Mouse (Mus musculus): ENCODE results near the gene Eif4e2. TPM values are rescaled to one million over a fixed set of nuclear protein-coding genes. Genes with fewer than 3 reads are reported as not detected.

Gene Eif4e2
- polyA plus RNA-seq, 1 experiment, result 26.6 TPM

DNA sequence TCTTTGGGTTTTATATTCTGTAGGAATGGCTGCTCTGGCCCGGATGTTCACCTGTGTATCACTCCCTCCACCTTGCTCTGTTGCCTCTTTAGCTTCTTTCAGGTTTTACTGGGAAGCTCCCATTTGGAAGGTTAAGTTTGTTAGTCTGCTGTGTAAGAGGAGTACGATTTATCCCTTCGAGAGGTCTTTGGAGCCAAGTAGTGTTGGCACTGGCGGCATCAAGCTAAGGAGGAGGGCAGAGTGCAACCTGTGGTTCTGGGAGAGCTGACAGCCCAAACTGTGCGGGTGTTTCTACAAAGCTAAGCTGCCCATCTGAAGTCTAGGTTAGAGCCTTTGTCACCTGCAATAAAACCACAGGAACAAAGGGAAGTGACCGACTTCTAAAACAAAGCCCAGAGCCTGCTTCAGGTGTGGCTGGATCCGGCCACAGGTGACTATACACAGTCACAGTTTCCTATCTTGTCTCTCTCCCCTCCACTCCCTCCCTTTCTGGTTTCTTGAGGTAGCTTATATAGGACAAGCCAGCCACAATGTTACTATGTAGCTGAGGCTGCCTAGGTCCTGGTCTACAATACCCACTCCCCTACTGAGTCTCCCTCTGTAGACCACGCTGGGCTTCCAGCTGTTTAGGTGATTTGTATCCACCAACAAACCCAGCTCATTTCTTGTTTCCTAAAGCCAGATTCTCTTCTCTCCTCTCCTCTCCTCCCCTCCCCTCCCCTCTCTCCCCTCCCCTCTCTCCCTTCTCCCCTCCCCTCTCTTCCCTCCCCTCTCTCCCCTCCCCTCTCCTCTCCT is 52.8 kb downstream of the Eif4e2 start:
- WGBS, result 44% methylated on average over 8 of the region's 8 CpGs
- no peak for DNase-seq
- Histone ChIP-seq H3K4me3 (replicated peaks; ENCODE audit: extremely low read depth, low read depth, low read length) (no peak overlapping the region), H3K4me1 (ENCODE audit: control insufficient read depth, insufficient read depth, low read length) (peaks cover 15% of the 10 kb centered on the region)
- no peak for TF ChIP-seq POLR2A (IDR thresholded peaks at IDR 0.05; ENCODE audit: borderline replicate concordance, extremely low read depth, low read depth, low read length)
- no peak for TF ChIP-seq CTCF (IDR thresholded peaks at IDR 0.05; ENCODE audit: insufficient read depth, low read length)

DNA sequence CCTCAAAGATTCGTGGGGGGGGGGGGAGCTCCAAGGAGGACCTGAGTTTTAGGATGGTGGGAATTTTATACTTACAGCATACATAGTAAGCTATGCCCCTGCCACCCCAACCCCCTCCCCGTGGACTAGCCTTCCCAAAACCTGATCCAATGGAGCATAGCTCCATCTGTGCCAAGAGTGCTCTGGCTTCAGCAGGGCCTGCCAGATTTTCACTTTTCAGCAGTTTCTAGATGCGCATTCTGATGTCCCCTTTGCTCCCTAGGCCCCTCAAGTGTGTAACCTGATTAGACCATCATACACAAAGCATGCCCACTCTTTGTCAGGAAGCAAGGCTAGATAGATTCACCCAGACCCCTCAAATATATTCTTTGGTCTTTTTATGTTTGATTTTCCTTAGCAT is 56.5 kb downstream of the Eif4e2 start:
- TF ChIP-seq POLR2A (IDR thresholded peaks at IDR 0.05; ENCODE audit: borderline replicate concordance, extremely low read depth, low read depth, low read length), result no peak
- TF ChIP-seq CTCF (IDR thresholded peaks at IDR 0.05; ENCODE audit: insufficient read depth, low read length), result no peak
- 71% methylated on average over 3 of the region's 3 CpGs for WGBS
- no peak for DNase-seq

DNA sequence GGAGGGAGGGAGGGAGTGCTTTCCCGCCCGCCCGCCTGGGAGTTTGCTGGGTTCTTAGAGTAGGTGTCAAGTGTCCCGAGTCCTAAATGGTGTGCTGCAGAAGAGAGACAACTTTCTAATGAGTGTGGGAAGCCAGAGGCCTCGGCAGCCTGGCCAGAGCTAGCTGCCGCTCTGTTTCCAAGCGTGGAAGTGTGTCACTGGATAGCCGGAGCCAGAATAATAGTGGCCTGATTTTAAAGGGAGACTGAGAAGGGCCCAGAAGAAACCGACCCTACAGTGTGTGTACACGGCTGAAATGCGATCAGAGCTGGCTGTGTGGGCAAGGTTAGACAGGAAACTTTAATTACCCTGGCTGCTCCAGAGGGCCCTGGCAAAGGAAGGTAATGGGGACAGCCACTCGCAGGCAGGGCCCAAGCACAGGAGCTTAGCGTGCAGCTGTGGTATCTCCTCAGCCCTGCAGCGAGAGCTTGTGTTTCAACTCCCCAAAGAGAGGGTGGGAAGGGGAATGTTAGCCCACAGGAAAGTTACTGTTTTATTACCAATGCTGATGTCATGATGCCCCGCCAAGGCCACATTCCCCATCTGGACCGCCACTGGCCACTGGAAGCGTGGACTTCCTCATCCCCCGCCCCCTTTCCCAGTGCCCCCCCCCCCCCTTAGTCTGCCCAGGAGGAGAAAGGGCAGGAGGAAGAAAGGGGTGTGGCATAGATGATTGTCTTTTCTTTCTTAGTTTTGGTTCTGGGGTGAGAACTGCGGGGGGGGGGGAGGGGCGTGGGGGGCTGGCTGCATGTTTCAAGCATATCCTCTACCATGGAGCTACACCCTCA is 57.1 kb downstream of the Eif4e2 start:
- Histone ChIP-seq H3K4me1 (ENCODE audit: control insufficient read depth, insufficient read depth, low read length) (no peaks in the 10 kb centered on the region), H3K4me3 (replicated peaks; ENCODE audit: extremely low read depth, low read depth, low read length) (no peak overlapping the region)
- TF ChIP-seq POLR2A (IDR thresholded peaks at IDR 0.05; ENCODE audit: borderline replicate concordance, extremely low read depth, low read depth, low read length) (no peak), CTCF (IDR thresholded peaks at IDR 0.05; ENCODE audit: insufficient read depth, low read length) (no peak)
- DNase-seq, result no peak
- 32% methylated on average over 20 of the region's 20 CpGs for WGBS

More for the DNA sequence above, 56.5 kb downstream of the Eif4e2 start:
- Histone ChIP-seq H3K4me3 (replicated peaks; ENCODE audit: extremely low read depth, low read depth, low read length) (no peak overlapping the region), H3K4me1 (ENCODE audit: control insufficient read depth, insufficient read depth, low read length) (peaks cover 4% of the 10 kb centered on the region)

DNA sequence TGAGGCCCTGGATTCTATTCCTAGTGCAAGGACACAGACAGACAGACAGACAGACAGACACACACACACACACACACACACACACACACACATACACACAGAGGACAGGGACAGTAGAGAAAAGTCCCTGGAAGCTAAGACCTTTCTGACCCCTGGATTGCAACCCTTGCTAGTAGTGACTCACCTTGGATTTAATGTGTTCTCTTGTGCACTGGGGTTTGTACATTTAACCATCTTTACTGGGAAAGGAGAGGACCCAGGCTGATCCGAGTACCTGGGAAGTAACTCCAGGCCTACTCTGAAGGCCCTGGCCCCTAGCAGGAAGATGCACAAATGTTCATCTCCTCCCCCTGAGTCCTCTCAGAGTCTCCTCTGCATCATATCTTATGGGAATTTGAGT is 57.9 kb downstream of the Eif4e2 start:
- no peak for TF ChIP-seq POLR2A (IDR thresholded peaks at IDR 0.05; ENCODE audit: borderline replicate concordance, extremely low read depth, low read depth, low read length)
- no peak for TF ChIP-seq CTCF (IDR thresholded peaks at IDR 0.05; ENCODE audit: insufficient read depth, low read length)
- Histone ChIP-seq H3K4me1 (ENCODE audit: control insufficient read depth, insufficient read depth, low read length) (no peaks in the 10 kb centered on the region), H3K4me3 (replicated peaks; ENCODE audit: extremely low read depth, low read depth, low read length) (no peak overlapping the region)
- DNase-seq, result no peak
- WGBS, result 92% methylated on average over 1 of the region's 1 CpGs

DNA sequence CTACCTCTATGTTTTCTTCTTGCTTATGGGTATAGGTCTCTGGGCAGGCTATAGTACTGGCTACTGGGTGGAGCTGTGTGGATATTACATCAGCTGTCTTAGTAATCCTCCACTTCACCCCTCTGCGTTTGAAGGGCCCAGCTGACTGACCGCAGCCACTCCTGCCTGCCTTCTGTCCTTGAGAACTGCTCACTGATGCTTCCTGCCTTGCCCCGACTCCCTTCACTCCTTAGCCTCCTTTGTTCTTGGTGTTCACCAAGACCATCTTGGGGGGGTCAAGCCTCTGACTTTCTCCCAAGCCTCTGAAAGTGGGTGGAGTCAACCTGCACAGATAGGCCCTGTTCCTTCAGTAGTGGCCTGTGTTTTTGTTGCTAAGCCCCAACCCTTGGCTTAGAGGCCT is 58.7 kb downstream of the Eif4e2 start:
- 54% methylated on average over 3 of the region's 3 CpGs for WGBS
- no peak for DNase-seq
- no peaks in the 10 kb centered on the region for H3K4me1 ChIP-seq (ENCODE audit: control insufficient read depth, insufficient read depth, low read length)
- no peak overlapping the region for H3K4me3 ChIP-seq (replicated peaks; ENCODE audit: extremely low read depth, low read depth, low read length)
- TF ChIP-seq CTCF (IDR thresholded peaks at IDR 0.05; ENCODE audit: insufficient read depth, low read length) (no peak), POLR2A (IDR thresholded peaks at IDR 0.05; ENCODE audit: borderline replicate concordance, extremely low read depth, low read depth, low read length) (no peak)

DNA sequence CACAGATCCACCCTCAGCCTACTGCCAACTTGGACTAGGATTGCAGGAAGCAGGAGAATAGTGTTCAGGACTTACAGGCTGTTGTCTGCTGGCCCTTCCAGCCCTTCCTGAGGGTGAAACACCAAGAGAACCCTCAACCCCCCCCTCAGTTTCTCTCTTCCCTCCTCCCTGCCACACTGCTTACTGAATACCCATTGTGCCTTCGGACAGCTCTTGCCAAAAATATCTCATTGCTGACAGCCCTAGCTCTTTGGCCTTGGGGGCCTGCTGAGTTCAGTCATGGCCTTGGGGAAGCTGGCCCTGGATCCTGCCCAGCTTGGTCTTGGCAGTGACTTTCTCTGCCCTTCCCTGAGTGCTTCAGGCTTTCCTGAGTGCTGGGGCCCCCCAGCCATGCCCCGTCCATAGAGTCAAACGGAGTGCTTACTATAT is 59.8 kb downstream of the Eif4e2 start:
- no peaks in the 10 kb centered on the region for H3K4me1 ChIP-seq (ENCODE audit: control insufficient read depth, insufficient read depth, low read length)
- WGBS, result 53% methylated on average over 3 of the region's 3 CpGs
- H3K4me3 ChIP-seq (replicated peaks; ENCODE audit: extremely low read depth, low read depth, low read length), result no peak overlapping the region
- no peak for DNase-seq
- TF ChIP-seq CTCF (IDR thresholded peaks at IDR 0.05; ENCODE audit: insufficient read depth, low read length) (no peak), POLR2A (IDR thresholded peaks at IDR 0.05; ENCODE audit: borderline replicate concordance, extremely low read depth, low read depth, low read length) (no peak)

DNA sequence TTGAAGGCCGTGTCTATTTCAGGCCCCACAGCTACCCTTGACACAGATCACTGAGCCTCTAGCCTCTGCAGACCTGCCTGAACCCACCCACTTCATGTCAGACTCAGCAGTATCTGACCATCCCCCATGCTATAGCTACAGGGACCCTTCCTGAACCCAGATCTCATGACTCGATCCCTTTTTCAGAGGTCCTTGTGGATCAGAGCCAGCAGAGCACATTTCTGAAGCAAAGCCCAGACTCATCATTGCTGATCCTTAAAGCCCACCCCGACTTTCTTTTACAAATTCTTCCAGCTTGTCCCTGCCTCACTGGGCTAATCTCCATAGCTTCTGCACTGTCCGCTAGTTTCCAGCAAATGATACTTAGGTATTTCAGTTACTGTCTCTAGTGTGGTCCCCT is 60.4 kb downstream of the Eif4e2 start:
- no peak for TF ChIP-seq CTCF (IDR thresholded peaks at IDR 0.05; ENCODE audit: insufficient read depth, low read length)
- TF ChIP-seq POLR2A (IDR thresholded peaks at IDR 0.05; ENCODE audit: borderline replicate concordance, extremely low read depth, low read depth, low read length), result no peak
- H3K4me1 ChIP-seq (ENCODE audit: control insufficient read depth, insufficient read depth, low read length), result no peaks in the 10 kb centered on the region
- 59% methylated on average over 4 of the region's 4 CpGs for WGBS
- H3K4me3 ChIP-seq (replicated peaks; ENCODE audit: extremely low read depth, low read depth, low read length), result no peak overlapping the region
- DNase-seq, result no peak

DNA sequence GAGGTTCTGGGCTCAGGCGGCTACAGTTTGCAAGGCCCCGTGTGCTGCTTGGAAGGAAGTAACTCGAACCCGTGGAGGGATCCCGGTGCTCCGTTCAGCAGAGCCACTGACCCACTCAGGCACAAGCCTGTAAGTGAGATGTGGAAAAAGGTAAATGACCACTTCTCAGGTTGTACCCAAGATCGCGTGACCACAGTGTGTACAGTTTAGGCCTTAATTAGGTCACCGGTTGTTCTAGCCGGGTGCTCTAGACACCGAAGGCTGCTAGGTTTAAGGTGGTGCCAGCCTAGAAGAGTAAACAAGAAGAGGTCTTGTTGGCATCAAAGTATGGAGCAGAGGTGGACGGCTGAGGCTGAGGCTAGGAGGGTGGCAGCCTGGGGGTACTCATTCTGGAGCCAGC is 61.4 kb downstream of the Eif4e2 start:
- no peaks in the 10 kb centered on the region for H3K4me1 ChIP-seq (ENCODE audit: control insufficient read depth, insufficient read depth, low read length)
- WGBS, result 88% methylated on average over 12 of the region's 12 CpGs
- DNase-seq, result no peak
- H3K4me3 ChIP-seq (replicated peaks; ENCODE audit: extremely low read depth, low read depth, low read length), result no peak overlapping the region
- no peak for TF ChIP-seq POLR2A (IDR thresholded peaks at IDR 0.05; ENCODE audit: borderline replicate concordance, extremely low read depth, low read depth, low read length)
- TF ChIP-seq CTCF (IDR thresholded peaks at IDR 0.05; ENCODE audit: insufficient read depth, low read length), result no peak

DNA sequence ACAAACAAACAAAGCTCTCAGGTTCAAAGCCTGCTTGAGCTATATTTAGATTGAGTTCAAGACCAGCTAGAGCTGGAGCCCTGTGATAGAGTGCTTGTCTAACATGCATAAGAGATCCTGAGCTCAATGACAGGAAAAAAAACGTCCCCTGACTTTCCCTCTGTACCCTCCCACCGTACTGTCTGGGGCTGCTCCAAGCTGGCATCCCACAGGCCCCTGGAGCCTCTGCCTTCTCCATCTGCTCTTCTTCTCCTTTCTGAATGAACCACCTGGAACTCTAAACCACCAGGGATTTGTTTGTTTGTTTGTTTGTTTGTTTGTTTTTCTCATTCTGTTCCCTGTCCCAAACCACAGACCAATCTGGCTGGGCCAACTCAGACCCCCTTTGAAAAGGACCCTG is 62.3 kb downstream of the Eif4e2 start:
- no peak for TF ChIP-seq POLR2A (IDR thresholded peaks at IDR 0.05; ENCODE audit: borderline replicate concordance, extremely low read depth, low read depth, low read length)
- TF ChIP-seq CTCF (IDR thresholded peaks at IDR 0.05; ENCODE audit: insufficient read depth, low read length), result no peak
- DNase-seq, result no peak
- Histone ChIP-seq H3K4me3 (replicated peaks; ENCODE audit: extremely low read depth, low read depth, low read length) (no peak overlapping the region), H3K4me1 (ENCODE audit: control insufficient read depth, insufficient read depth, low read length) (no peaks in the 10 kb centered on the region)
- WGBS, result 31% methylated on average over 2 of the region's 2 CpGs
